Mouse (Mus musculus) spleen, embryonic (tissue): ENCODE results near the gene Gamt.
"Not testable (repeated sequence)": the region's sequence is repeated elsewhere in the genome, so short reads cannot be mapped to it uniquely, and the experiment has no call there.

Experiments
- CTCF ChIA-PET: fragments of 350-600 bp; sonication (Branson Sonifier 250); formaldehyde crosslinking; loops from one replicate; lab custom pipeline; 2022; lab: Charles Lee

Gene Gamt

DNA sequence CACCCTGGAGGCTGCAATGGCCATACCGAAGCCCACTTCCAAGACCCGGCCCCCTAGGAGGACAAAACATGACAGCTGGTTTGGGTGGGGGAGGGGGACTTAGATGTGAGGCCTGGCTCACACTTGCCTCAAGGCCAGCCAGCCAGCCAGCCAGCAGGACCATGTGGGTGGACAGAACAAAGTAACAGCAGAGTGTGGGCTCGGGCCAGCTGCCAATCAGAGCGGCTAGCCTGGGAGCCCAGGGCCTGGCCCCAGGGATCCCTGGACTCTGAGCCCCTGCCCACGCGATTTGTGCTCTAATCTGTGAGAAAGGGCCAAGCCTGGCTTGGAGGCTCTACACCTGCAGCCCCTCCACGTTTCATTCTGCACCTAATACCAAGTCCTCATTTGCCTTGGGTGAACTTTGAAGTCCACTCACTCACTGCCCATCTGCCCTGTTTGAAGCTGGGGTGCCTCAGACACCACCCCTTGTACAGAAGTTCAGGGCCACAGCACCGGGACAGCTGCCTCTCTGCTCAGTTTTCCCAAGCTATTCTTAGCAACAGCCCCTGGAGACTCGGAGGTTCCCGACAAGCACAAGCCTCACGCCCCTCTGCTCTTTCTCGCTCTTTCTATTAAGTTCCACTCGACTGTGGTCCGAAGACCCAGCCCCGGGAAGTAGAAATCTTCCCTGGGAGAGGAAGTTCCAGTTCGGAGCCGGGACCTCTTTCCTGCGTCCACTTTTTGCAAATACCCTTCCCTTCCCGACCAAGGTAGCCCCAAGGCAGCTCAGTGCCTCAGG is 761 bp downstream of the Gamt start:
- CTCF ChIA-PET, result no interaction called here

DNA sequence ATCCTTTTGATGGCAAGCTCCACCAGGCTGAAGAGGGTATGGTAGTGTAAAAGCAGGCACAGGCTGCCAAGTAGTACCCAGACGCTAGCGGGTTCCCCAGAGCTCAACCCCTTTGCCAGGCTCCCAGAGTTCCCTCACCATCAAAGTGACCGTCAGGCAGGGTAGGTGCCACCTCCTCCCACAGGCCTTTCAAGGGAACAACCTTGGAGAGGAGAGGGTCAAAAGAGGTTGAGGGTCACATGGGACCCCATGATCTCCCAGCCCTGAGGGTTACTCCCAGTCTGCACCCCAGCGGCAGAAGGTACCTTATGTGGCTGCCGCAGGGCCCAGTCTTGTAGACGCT is 1.4 kb downstream of the Gamt start:
- CTCF ChIA-PET, result no interaction called here

GRCm38 (mm10) chr10:80258752-80259462 is 1.9 kb downstream of the Gamt start:
- CTCF ChIA-PET, result no interaction called here

DNA sequence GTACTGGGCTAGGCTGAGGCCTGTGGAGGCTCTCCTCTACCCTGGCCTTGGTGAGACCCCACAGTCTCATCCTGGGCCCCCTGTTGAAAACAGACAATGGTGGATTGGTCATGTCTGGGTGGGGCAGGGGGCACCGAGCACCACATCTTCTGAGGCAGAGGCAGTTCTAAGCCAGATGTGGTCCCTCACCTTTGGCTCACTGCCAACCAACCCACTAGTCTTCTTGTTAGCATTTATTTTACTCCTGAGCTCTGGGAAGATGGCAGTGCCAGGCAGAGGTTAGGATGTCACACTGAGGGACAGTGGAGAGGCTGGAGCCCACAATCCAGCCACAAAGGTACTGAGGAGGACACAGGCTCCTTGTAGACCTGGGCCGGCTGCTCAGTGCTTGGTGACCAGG is 2.9 kb downstream of the Gamt start:
- CTCF ChIA-PET, result interaction anchor here (0.7 kb wide), 1 partner anchor 87 kb away, joined by 6 read pairs; no protein-coding TSS in a partner anchor

DNA sequence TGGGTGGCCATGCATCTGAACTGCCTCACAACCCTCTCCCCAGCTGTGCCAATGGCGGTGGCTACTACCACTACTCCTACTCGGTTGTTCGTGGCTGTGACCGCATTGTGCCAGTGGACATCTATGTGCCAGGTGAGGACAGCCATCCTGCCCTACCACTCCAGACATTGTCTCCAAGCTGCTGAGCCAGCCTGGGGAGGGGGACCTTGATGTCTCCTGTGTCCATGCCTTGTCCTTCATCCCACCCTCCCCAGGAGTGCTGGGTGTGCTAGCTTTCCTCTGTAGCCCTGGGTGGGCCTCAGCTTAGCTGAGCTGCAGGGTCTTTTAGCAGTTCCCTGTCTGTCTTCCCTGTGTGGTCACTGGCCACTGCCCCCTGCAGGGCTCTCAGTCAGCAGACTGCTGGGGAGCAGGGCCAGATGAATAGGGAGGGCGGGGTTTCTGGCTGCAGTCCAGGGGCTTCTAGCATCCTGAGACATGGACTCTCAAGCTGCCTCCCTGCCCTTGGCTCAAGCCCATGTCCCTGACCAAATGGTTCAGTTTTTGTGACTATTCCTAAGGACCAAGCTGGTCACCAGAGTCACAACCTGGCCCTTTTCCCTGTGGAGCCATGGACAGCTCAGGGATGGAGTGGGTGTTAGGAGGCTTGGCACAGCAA is 4.8 kb downstream of the Gamt start:
- CTCF ChIA-PET, result no interaction called here

- CTCF ChIA-PET, result no interaction called here
Observed at GRCm38 (mm10) chr10:80254331-80255297, 6.2 kb downstream of the Gamt start.

- CTCF ChIA-PET, result no interaction called here
Observed at GRCm38 (mm10) chr10:80253551-80253950, 7.3 kb downstream of the Gamt start.

DNA sequence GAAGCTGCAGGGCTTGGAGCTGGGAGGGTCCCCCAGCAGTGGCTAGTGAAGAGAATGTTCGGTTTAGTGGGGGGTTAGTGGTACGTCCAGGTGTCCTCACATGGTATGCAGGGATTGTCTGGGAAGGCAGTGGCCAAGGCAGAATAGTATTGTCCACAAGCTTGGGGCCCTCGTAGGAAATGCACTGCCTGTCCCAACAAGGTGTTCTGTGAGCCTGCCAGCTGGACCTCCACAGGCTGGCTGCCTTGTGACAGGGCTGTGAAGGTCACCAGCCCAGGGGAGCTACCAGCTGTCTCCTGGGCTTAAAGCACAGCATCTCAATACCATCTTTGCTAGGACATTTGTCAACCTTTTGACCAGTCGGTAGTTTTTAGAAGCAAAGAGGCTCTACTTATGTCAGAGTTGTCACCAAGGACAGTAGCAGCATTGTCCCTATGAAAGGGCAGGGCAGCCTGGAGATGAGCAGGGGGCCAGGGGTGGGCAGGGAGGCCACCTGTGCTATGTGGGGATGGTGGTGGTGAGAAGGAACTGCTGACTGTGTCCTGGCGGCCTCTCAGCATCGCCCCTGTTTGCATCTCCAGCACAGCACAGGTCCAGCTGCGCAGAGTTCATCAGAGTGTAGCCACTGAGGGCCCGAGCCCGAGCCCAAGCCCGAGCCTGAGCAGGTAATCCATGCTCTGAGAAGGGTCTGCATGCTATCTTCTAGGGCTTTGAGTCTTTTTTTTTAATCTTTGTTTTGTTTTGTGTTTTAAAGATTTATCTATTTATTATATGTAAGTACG is 8.1 kb downstream of the Gamt start:
- CTCF ChIA-PET, result no interaction called here

GRCm38 (mm10) chr10:80252011-80252410 is 8.8 kb downstream of the Gamt start:
- CTCF ChIA-PET, result no interaction called here

DNA sequence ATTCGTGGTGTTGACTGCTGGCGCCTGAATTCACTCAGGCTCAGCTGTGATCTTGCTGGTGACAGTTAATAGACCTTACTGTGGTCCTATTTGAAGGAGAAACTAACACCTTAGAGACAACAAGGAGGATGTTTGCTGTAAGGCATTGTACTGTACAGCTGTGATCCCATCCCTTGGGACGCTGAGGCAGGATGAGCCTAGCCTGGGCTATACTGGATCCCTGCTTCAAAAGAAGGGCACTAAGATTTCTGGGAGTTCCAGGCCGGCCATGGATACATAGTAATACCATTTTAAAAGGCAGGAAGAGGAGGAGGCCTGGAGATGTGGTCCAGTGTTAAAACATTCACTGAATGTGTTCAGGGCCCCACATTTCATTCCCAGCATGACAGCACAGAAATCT is 10.2 kb downstream of the Gamt start:
- CTCF ChIA-PET, result no interaction called here

- CTCF ChIA-PET, result no interaction called here
Observed at GRCm38 (mm10) chr10:80250059-80250458, 10.8 kb downstream of the Gamt start.

DNA sequence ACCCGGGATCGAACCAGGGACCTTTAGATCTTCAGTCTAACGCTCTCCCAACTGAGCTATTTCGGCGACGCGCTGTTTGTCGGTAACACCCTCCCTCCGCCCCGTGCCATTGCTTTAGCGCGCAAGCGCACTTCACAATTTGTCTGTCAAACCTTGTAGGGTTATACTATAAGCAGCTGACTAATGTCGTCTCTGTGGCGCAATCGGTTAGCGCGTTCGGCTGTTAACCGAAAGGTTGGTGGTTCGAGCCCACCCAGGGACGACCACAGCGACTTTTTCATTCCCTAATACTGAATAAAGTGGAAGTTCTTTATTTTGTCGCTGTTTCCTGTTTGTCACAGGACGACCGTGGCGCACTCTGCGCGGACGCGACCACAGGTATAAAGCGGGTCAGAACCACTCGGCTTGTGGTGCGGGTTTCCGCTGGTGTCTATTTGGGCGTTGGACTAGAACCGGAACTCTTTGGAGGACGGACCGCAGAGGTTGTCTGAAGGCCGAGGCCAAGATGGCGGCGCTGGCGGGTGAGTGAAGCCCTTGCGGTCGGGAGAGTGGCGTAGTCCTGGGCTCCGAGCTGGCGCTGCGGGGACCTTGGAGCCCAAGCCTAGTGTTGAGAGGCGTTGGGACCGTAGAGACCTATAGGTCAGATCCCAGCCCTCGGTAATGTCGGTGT is 11.7 kb downstream of the Gamt start, which contains the start of gene Ndufs7:
Gene Ndufs7 (plus strand): TSS at position 151 of the 670 bp plus-strand sequence.
- CTCF ChIA-PET, result no interaction called here

DNA sequence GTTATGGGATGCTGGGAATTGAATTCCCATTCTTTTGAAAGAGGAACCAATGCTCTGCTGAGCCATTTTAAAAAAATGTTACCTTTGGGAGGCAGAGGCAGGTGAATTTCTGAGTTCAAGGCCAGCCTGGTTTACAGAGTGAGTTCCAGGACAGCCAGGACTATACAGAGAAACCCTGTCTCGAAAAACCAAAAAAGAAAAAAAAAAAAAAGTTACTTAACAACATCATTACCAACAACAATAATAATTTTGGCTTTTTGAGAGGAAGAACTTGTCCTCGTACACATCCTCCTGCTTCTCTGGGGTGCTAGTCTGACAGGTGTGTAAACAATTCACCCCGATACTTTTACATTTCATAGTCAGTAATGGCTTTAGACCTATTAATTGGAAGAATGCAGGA is 12.4 kb downstream of the Gamt start:
- CTCF ChIA-PET, result not testable (repeated sequence)

- CTCF ChIA-PET, result interaction anchor here (1.6 kb wide), 1 partner anchor 47 kb away, joined by 4 read pairs; no protein-coding TSS in a partner anchor
Observed at GRCm38 (mm10) chr10:80247849-80248248, 13.0 kb downstream of the Gamt start.

DNA sequence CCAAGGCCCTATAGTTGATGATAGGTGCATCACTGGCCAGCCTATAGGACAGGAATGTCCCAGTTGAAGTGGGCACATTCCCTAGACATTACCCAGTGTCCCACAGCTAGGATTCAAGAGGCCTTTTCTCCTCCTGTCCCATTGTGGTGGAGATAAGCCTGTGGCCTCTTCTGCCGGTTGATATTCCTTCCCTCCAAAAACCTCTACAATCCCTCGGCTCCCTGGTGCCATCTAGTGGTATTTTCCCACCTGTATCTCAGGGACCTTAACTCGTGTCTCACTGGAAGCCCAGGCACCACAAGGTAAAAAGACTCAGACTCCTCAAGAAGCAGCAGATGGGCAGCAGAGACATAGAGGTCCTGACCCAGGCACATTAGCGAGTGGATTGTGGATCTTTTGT is 15.2 kb downstream of the Gamt start:
- CTCF ChIA-PET, result interaction anchor here (0.9 to 1.6 kb wide), 2 partner anchors 17 to 70 kb away, joined by 3 to 16 read pairs; no protein-coding TSS in a partner anchor

- CTCF ChIA-PET, result interaction anchor here (0.6 to 1.6 kb wide), 4 partner anchors 18 to 69 kb away, joined by 3 to 21 read pairs (median 10); no protein-coding TSS in a partner anchor
Observed at GRCm38 (mm10) chr10:80244791-80245399, 15.9 kb downstream of the Gamt start.

- CTCF ChIA-PET, result interaction anchor here (0.6 kb wide), 1 partner anchor 713 kb away, joined by 3 read pairs; no protein-coding TSS in a partner anchor
Observed at GRCm38 (mm10) chr10:80242607-80243006, 18.2 kb downstream of the Gamt start.

- CTCF ChIA-PET, result interaction anchor here (0.6 kb wide), 2 partner anchors 328 to 713 kb away, joined by 3 to 4 read pairs; no protein-coding TSS in a partner anchor
Observed at GRCm38 (mm10) chr10:80242088-80242487, 18.7 kb downstream of the Gamt start.

- CTCF ChIA-PET, result interaction anchor here (0.5 kb wide), 1 partner anchor 191 kb away, joined by 3 read pairs; no protein-coding TSS in a partner anchor
Observed at GRCm38 (mm10) chr10:80239791-80240190, 21.0 kb downstream of the Gamt start.
